Mouse (Mus musculus) E14TG2a.4 (cell line): ENCODE results near the gene Palmd.

Experiments
- H3K27me3 ChIP-seq: 2 replicates; pipeline ENCODE4 v1.6.1; 2014; ENCODE audit warnings: low read length, control low read depth; ENCODE audit not compliant: insufficient read depth
- H3K36me3 ChIP-seq: 2 replicates; pipeline ENCODE4 v1.6.1; 2014; ENCODE audit warnings: low read length, control low read depth; ENCODE audit not compliant: insufficient read depth
- H3K4me1 ChIP-seq: replicated peaks from 2 replicates; pipeline ENCODE4 v1.6.1; 2014; ENCODE audit warnings: low read depth, low read length, control low read depth
- H3K4me3 ChIP-seq: replicated peaks from 2 replicates; pipeline ENCODE4 v1.5.1; 2014; ENCODE audit warnings: mild to moderate bottlenecking, low read length
- H3K9me3 ChIP-seq: 2 replicates; pipeline ENCODE4 v1.6.1; 2014; ENCODE audit warnings: low read length, control low read depth
- CTCF ChIP-seq: conservative IDR thresholded peaks from 2 replicates; pipeline ENCODE4 v1.5.1; 2014; ENCODE audit warnings: low read length
- NANOG ChIP-seq: IDR thresholded peaks from 2 replicates; pipeline ENCODE4 v1.6.1; 2014; ENCODE audit warnings: borderline replicate concordance, low read length, mixed read lengths
- POU5F1 ChIP-seq: IDR thresholded peaks from 2 replicates; pipeline ENCODE4 v1.6.1; 2014; ENCODE audit warnings: low read length, borderline replicate concordance

Palmd gene

DNA sequence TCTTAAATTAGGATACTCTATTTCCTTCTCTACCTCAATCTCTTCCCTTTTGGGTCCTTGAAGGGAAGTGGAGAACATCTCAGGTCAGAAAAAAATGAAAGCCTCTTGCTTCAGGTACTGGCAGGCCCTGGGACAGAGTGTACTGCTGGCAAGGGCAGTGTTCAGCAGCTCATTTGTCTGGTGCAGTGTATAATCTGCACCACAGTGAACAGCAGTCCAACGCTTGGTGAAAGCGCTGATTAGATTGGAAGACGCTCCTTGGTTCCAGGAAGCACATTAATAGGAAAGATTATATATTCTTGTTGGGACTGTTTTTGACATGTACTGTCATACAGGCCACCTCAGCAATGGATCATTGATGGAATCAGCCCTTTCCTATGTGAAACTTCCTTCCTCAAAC, 17.3 kb downstream of the Palmd start:
- H3K36me3 ChIP-seq = no peaks in the 10 kb centered on the region
- peaks cover 2% of the 10 kb centered on the region; the same call in 1 of the 2 replicates for H3K27me3 ChIP-seq
- TF ChIP-seq POU5F1 (no peak), NANOG (no peak), CTCF (no peak)

DNA sequence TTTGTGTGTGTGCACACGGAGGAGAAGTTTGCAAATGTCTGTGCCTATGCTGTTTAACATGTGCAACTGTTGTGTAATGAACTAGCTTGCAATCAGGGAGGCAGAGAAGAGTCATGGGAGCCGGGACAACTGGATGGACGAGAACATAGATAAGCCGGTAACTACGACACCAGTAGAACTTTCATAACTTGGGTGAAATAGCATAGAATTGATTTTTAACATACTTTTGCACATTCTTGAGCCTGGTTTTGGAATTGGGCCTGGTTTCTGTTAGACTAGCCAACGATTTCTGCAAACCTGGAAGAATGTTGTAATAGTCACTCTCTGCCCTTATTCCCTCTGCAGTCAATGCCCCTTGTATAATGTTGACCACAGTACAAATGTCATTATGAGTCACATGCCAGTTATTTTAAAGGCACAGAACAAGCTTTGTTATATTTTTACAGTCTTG, 18.1 kb downstream of the Palmd start:
- Histone ChIP-seq H3K36me3 (no peaks in the 10 kb centered on the region), H3K27me3 (peaks cover 2% of the 10 kb centered on the region; the same call in 1 of the 2 replicates), H3K9me3 (no peaks in the 10 kb centered on the region), H3K4me1 (peaks cover 16% of the 10 kb centered on the region), H3K4me3 (no peak overlapping the region)
- TF ChIP-seq POU5F1 (no peak), NANOG (no peak), CTCF (no peak)

More for the DNA sequence above, 17.3 kb downstream of the Palmd start:
- H3K9me3 ChIP-seq = no peaks in the 10 kb centered on the region
- peaks cover 16% of the 10 kb centered on the region for H3K4me1 ChIP-seq
- H3K4me3 ChIP-seq = no peak overlapping the region

DNA sequence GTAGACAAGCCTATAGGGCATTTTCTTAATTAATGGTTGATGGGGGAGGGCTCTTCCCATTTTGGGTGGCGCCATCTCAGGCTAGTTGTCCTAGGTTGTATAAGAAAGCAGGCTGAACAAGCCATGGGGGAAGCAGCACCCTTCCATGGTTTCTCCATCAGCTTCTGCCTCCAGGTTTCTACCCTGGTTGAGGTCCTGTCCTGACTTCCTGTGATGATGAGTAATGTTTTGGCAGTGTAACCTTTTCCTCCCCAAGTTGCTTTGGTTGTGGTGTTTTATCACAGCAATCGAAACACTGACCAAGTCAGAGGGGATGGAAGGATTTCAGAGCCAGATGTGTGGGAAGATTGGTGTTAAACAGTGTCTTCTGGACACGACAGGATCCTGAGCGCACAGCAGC, 22.3 kb downstream of the Palmd start:
- Histone ChIP-seq H3K4me3 (no peak overlapping the region), H3K4me1 (no peaks in the 10 kb centered on the region), H3K36me3 (no peaks in the 10 kb centered on the region), H3K9me3 (no peaks in the 10 kb centered on the region), H3K27me3 (peaks cover 2% of the 10 kb centered on the region; the same call in 1 of the 2 replicates)
- no peak for TF ChIP-seq CTCF
- TF ChIP-seq NANOG = no peak
- TF ChIP-seq POU5F1 = no peak

DNA sequence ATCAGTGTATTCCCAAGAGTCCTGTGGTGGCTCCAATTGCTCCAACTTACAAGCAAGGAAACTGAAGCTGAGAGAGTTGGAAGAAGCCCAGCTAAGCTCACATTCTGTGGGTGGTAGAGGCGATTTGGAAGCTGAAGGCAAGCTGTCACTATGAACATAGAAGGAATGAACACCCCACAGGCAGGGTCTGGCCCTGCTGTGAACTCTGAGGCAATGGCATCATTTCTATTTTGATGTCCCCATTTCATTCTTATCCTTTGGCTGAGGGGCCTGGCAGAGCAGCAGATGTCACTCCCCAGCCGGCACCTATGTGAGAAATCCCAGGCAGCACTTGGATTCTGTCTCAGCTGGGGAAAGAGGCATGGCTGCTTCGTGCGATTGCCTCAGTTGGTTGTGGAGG, 25.4 kb downstream of the Palmd start:
- H3K36me3 ChIP-seq = no peaks in the 10 kb centered on the region
- peaks cover 2% of the 10 kb centered on the region; the same call in 1 of the 2 replicates for H3K27me3 ChIP-seq
- H3K4me1 ChIP-seq = no peaks in the 10 kb centered on the region
- TF ChIP-seq CTCF = no peak
- TF ChIP-seq POU5F1 = no peak
- no peak for TF ChIP-seq NANOG
- peaks cover 1% of the 10 kb centered on the region; the same call in 1 of the 2 replicates for H3K9me3 ChIP-seq
- H3K4me3 ChIP-seq = no peak overlapping the region

DNA sequence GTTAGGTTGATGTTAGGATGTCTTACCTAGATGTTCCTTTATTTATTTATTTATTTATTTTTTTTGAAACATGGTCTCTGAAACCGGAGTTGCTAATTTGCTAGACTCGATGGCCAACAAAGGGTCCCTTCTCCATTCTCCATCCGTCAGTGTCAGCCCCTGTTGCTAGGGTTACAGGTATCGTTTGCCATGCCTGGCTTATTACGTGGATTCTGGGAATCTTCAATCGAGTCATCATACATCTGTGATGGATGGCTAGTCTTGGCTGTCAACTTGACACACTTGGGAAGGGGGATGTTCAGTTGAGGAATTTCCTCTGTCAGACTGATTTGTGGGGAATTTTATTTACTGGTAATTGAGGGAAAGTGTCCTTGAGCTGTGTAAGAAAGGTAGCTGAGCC, 26.0 kb downstream of the Palmd start:
- Histone ChIP-seq H3K4me3 (no peak overlapping the region), H3K36me3 (no peaks in the 10 kb centered on the region), H3K4me1 (no peaks in the 10 kb centered on the region), H3K9me3 (peaks cover 6% of the 10 kb centered on the region; the same call in 1 of the 2 replicates), H3K27me3 (peaks cover 2% of the 10 kb centered on the region; the same call in 1 of the 2 replicates)
- TF ChIP-seq CTCF (no peak), NANOG (no peak), POU5F1 (no peak)

DNA sequence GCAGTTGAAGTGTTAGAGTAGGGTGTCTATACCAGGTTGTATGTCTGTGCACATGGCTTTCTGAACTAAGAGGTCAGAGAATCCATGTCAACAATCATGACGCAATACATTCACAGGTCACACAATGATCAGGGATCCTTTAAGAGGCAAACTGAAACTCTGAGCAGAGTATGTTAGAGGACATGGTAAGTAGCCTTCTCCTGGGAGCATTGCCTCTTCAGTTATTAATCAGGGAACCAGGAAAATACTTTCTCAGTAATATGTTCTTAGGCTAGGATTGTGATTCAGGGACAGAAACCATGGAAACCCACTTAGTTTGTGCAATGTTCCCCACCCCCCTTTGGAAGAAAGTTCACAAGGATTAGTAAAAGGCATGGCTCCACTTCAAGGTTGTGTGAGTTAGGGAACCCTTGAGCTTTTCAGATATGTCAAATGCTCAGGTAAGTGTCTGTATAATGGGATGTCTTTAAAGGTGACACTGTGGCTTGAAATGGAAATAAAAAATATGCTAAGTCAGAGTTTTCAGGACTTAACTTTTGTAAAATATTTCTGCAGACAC, 27.1 kb downstream of the Palmd start:
- H3K4me3 ChIP-seq = no peak overlapping the region
- H3K4me1 ChIP-seq = no peaks in the 10 kb centered on the region
- no peaks in the 10 kb centered on the region for H3K36me3 ChIP-seq
- peaks cover 6% of the 10 kb centered on the region; the same call in 1 of the 2 replicates for H3K9me3 ChIP-seq
- TF ChIP-seq NANOG (no peak), CTCF (no peak), POU5F1 (no peak)
- no peaks in the 10 kb centered on the region for H3K27me3 ChIP-seq

DNA sequence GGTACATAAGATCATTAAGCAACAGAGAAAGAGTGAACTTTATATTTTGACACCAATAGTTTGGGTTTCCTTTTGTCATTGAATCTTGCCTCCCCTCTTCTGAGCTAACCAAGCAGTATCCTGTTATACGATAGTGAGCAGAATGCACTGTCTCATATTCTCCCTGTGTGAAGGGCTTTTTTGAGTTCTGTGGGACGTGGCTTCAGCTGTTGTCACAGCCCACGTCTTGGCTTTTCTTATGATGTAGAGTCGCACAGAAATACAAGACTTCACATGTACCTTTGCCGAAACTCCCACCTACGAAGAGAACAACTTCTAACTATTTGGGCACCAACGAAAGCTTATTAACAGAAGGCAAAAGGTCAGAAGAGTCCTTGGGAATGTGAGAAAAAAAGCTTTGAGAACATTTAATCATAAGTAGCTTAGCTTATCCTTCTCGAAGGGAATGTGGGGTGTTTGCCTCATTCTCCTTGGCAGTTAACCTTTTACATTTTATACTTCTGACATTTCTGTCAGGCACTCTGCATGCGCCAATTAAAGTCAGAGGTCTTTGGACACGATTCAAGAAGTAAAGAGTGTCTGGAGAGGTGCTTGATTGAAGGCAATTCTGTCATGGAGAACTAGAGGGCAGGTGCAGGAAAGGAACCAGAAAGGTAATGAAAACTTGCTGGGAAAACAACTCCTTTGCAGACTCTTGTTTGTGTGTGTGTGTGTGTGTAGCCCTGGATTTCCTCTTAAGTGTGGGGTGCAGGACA, 27.8 kb downstream of the Palmd start:
- Histone ChIP-seq H3K27me3 (no peaks in the 10 kb centered on the region), H3K4me3 (no peak overlapping the region), H3K9me3 (peaks cover 6% of the 10 kb centered on the region; the same call in 1 of the 2 replicates), H3K36me3 (no peaks in the 10 kb centered on the region), H3K4me1 (no peaks in the 10 kb centered on the region)
- TF ChIP-seq POU5F1 (no peak), CTCF (no peak), NANOG (no peak)

DNA sequence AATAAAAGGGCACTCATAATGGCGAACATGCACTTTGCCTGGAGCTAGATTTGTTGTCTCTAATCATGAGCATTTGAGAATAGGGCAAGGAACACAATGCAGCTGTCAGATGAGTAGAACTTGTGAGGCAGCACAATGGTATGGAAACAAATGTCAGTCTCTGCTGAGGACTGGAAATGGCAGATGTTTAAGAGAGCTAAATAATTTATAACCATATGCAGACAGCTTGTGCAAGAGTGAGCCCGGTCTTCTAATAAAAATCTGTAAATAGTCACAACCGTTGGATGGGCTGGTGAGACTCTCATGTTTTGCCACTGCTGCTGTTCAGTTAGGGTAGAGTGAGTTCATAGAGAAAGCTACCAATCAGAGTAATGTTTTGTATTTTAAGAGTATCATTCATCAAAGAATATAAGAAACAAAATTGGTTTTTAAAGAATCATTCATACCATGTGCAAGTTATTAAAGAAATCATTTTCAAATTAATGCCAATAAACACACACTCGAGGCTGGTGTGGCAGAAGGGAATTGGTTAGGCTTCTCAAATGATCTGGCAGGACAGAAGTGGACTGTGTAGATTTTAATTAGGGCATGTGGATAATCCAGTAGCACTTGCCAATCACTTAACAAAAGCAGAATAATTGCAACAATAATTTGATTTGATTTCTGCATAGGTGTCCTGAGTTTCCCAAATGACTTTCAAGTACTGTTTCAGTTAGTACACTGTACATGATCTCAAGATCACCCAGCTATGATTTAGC, 31.7 kb downstream of the Palmd start:
- Histone ChIP-seq H3K27me3 (no peaks in the 10 kb centered on the region), H3K4me3 (no peak overlapping the region), H3K36me3 (no peaks in the 10 kb centered on the region), H3K9me3 (peaks cover 6% of the 10 kb centered on the region; the same call in 1 of the 2 replicates), H3K4me1 (no peaks in the 10 kb centered on the region)
- TF ChIP-seq POU5F1 (no peak), CTCF (no peak), NANOG (no peak)
